Mouse (Mus musculus) forebrain, embryonic 16.5 days (tissue): Measurements from ENCODE around the gene Zfp536. TPM values are rescaled to one million over a fixed set of nuclear protein-coding genes. Genes with fewer than 3 reads are reported as not detected.
"Not testable (repeated sequence)": the region's sequence is repeated elsewhere in the genome, so short reads cannot be mapped to it uniquely, and the experiment has no call there.

ENCODE experiments used
- ATAC-seq: fragments of 200-750 bp; cut with Nextera tagmentation; 2 replicates; pipeline ENCODE4 v1.8.0; 2017; ENCODE audit warnings: mild to moderate bottlenecking, moderate library complexity
- H3K27ac ChIP-seq: fragments of 300-500 bp; sonication (generic); 2 replicates; pipeline ENCODE4 v1.5.1; 2014; ENCODE audit warnings: low read length, control low read depth
- H3K27me3 ChIP-seq: fragments of 300-500 bp; sonication (generic); replicated peaks from 2 replicates; pipeline ENCODE4 v1.6.1; 2014; ENCODE audit warnings: low read length; ENCODE audit not compliant: control insufficient read depth, insufficient read depth
- H3K36me3 ChIP-seq: fragments of 300-500 bp; sonication (generic); 2 replicates; pipeline ENCODE4 v1.6.1; 2014; ENCODE audit not compliant: control insufficient read depth, insufficient read depth
- H3K4me1 ChIP-seq: fragments of 300-500 bp; sonication (generic); replicated peaks from 2 replicates; pipeline ENCODE4 v1.6.1; 2014; ENCODE audit warnings: low read length; ENCODE audit not compliant: control insufficient read depth, insufficient read depth
- H3K4me2 ChIP-seq: fragments of 300-500 bp; sonication (generic); 2 replicates; pipeline ENCODE4 v1.6.1; 2014; ENCODE audit warnings: mild to moderate bottlenecking, low read length, control low read depth
- H3K4me3 ChIP-seq: fragments of 300-500 bp; sonication (generic); replicated peaks from 2 replicates; pipeline ENCODE4 v1.5.1; 2014; ENCODE audit warnings: mild to moderate bottlenecking, low read length, control low read depth
- H3K9ac ChIP-seq: fragments of 300-500 bp; sonication (generic); replicated peaks from 2 replicates; pipeline ENCODE4 v1.6.1; 2014; ENCODE audit warnings: low read depth, low read length, control low read depth
- H3K9me3 ChIP-seq: fragments of 300-500 bp; sonication (generic); 2 replicates; pipeline ENCODE4 v1.6.1; 2016; ENCODE audit warnings: low read length; ENCODE audit not compliant: control insufficient read depth
- WGBS: fragments of 180-500 bp; shearing (Covaris S2); extraction: QIAGEN DNeasy Blood & Tissue Kit; methylation state at CpG from one replicate; pipeline ENCODE4 v1.1.7; 2014; 5-methylcytosine and 5-hydroxymethylcytosine counted together
- polyA plus RNA-seq: library from polyadenylated mRNA; unstranded; fragments of >200 nt; fragmentation: Nextera tagmentation; extraction: Ambion mirVana; gene quantifications from 2 replicates; pipeline ENCODE4 v1.2.1, GENCODE M21; 2015

The Zfp536 gene
- polyA plus RNA-seq, 1 experiment from 2014 or later: 31.1 TPM

- no peak for ATAC-seq
- peaks cover 4% of the 10 kb centered on the region; the same call in 1 of the 2 replicates for H3K9me3 ChIP-seq
- 88% methylated on average over 5 of the region's 5 CpGs for WGBS
- no peak overlapping the region for H3K27ac ChIP-seq
- H3K9ac ChIP-seq: no peak overlapping the region
- no peak overlapping the region for H3K4me3 ChIP-seq
- H3K36me3 ChIP-seq: no peaks in the 10 kb centered on the region
- H3K4me2 ChIP-seq: no peak overlapping the region
- peaks cover 5% of the 10 kb centered on the region for H3K4me1 ChIP-seq
- no peaks in the 10 kb centered on the region for H3K27me3 ChIP-seq
Observed at GRCm38 (mm10) chr7:37606472-37606871, 167.0 kb downstream of the Zfp536 start.

GRCm38 (mm10) chr7:37603525-37603909, 169.9 kb downstream of the Zfp536 start:
- H3K27ac ChIP-seq, H3K4me3 ChIP-seq, H3K27me3 ChIP-seq, ATAC-seq, H3K9ac ChIP-seq, H3K9me3 ChIP-seq, H3K4me2 ChIP-seq, H3K36me3 ChIP-seq: not testable (repeated sequence)
- H3K4me1 ChIP-seq: peaks cover 28% of the 10 kb centered on the region

- Histone ChIP-seq H3K4me1 (peaks cover 28% of the 10 kb centered on the region), H3K9ac (no peak overlapping the region), H3K4me2 (no peak overlapping the region), H3K27me3 (0 out of 2 replicates have a peak, but pooled peaks cover 2% of the 10 kb centered on the region), H3K27ac (no peak overlapping the region), H3K9me3 (peaks cover 4% of the 10 kb centered on the region; the same call in 1 of the 2 replicates), H3K36me3 (no peaks in the 10 kb centered on the region), H3K4me3 (no peak overlapping the region)
- ATAC-seq: no peak
- 14% methylated on average over 9 of the region's 9 CpGs for WGBS
Observed at GRCm38 (mm10) chr7:37602871-37603524, 170.4 kb downstream of the Zfp536 start.

- no peak overlapping the region for H3K4me2 ChIP-seq
- WGBS: 9% methylated on average over 4 of the region's 4 CpGs
Observed at GRCm38 (mm10) chr7:37600318-37600717, 173.1 kb downstream of the Zfp536 start.

DNA sequence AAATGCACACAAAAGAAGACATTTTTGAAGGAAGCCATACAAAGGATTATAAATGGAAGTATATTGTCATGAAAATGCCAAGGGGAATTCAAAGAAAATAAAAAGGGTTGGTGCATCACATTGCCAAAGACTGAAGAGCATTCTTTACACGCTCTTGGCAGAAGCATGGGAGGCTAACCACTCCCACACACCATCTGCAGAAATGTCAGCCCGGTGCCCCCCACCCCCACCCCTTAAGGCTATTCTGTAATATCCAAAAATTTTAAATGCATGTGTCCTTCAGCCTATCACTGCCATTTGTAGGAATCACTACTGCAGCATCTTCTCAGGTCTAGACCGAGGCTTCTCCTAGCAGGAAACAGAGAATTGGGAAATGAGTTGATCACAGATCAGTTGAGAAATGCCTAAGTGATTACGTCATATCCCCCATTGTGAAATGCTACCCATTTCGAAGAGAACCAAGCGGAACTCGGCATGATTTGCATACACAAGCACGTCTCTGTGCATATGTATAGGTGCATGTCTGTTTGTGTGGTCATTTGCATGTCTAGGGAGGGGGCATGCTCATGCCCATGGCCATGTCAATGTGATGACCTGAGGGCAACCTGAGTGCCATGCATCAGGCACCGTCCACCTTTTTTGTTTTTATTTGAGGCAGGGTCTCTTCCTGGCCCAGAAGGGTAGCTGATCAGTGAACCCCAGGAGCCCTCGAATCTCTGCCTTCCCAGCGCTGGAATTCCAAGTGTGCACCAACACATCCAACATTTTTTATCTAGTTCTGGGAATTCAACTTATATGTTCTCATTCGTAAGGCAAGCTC, 179.0 kb downstream of the Zfp536 start:
- Histone ChIP-seq H3K9me3 (no peaks in the 10 kb centered on the region), H3K4me1 (peaks cover 10% of the 10 kb centered on the region), H3K27me3 (no peaks in the 10 kb centered on the region), H3K4me2 (no peak overlapping the region), H3K4me3 (no peak overlapping the region), H3K9ac (no peak overlapping the region), H3K36me3 (no peaks in the 10 kb centered on the region), H3K27ac (no peak overlapping the region)
- 49% methylated on average over 12 of the region's 12 CpGs for WGBS
- 0 out of 2 replicates have a peak, but pooled peaks have one; percentile 31 for ATAC-seq

More at GRCm38 (mm10) chr7:37600318-37600717, 173.1 kb downstream of the Zfp536 start:
- H3K27me3 ChIP-seq: 0 out of 2 replicates have a peak, but pooled peaks cover 2% of the 10 kb centered on the region
- no peak overlapping the region for H3K9ac ChIP-seq
- H3K4me1 ChIP-seq: peaks cover 28% of the 10 kb centered on the region
- peak; percentile 72 for ATAC-seq
- no peaks in the 10 kb centered on the region; the same call in 1 of the 2 replicates for H3K9me3 ChIP-seq
- H3K4me3 ChIP-seq: no peak overlapping the region
- no peaks in the 10 kb centered on the region for H3K36me3 ChIP-seq
- no peak overlapping the region for H3K27ac ChIP-seq

- Histone ChIP-seq H3K9ac (no peak overlapping the region), H3K4me3 (no peak overlapping the region), H3K4me1 (peaks cover 5% of the 10 kb centered on the region; the same call in 1 of the 2 replicates), H3K27ac (no peak overlapping the region), H3K36me3 (no peaks in the 10 kb centered on the region), H3K4me2 (no peak overlapping the region), H3K27me3 (no peaks in the 10 kb centered on the region), H3K9me3 (no peaks in the 10 kb centered on the region)
- 92% methylated on average over 6 of the region's 6 CpGs for WGBS
- ATAC-seq: no peak
Observed at GRCm38 (mm10) chr7:37593566-37593965, 179.9 kb downstream of the Zfp536 start.

GRCm38 (mm10) chr7:37586694-37587093, 186.7 kb downstream of the Zfp536 start:
- H3K4me3 ChIP-seq: no peak overlapping the region
- no peak for ATAC-seq
- H3K4me1 ChIP-seq: no peaks in the 10 kb centered on the region
- H3K9me3 ChIP-seq: no peaks in the 10 kb centered on the region; the same call in 1 of the 2 replicates
- no peak overlapping the region for H3K9ac ChIP-seq
- no peak overlapping the region for H3K27ac ChIP-seq
- 92% methylated on average over 13 of the region's 13 CpGs for WGBS
- no peak overlapping the region for H3K4me2 ChIP-seq
- H3K27me3 ChIP-seq: no peaks in the 10 kb centered on the region
- H3K36me3 ChIP-seq: no peaks in the 10 kb centered on the region

DNA sequence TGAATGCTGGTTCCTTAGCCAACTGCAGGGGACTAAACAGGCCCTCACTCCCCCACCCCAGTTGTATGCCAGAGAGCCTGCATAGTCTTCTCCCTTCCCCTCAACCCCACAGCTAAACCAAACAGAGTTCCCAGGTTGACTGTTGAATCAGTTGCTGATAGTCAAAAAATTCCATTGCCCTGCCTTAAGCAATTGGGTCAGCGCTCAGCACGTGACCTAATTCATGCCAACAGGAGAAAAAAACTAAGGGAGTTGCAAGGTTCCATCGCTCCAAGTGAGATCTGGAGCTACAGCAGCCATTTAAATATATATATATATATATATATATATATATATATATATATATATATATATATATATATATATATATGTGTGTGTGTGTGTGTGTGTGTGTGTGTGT, 192.2 kb downstream of the Zfp536 start:
- no peak overlapping the region for H3K27ac ChIP-seq
- no peaks in the 10 kb centered on the region for H3K4me1 ChIP-seq
- H3K9ac ChIP-seq: no peak overlapping the region
- H3K4me2 ChIP-seq: no peak overlapping the region
- H3K36me3 ChIP-seq: no peaks in the 10 kb centered on the region
- no peaks in the 10 kb centered on the region for H3K27me3 ChIP-seq
- no peaks in the 10 kb centered on the region; the same call in 1 of the 2 replicates for H3K9me3 ChIP-seq
- ATAC-seq: no peak
- 89% methylated on average over 3 of the region's 3 CpGs for WGBS
- H3K4me3 ChIP-seq: no peak overlapping the region

GRCm38 (mm10) chr7:37580554-37580953, 192.9 kb downstream of the Zfp536 start:
- H3K9ac ChIP-seq: no peak overlapping the region
- H3K4me1 ChIP-seq: no peaks in the 10 kb centered on the region
- H3K4me3 ChIP-seq: no peak overlapping the region
- H3K36me3 ChIP-seq: no peaks in the 10 kb centered on the region
- WGBS: 85% methylated on average over 5 of the region's 5 CpGs
- no peak for ATAC-seq
- no peak overlapping the region for H3K27ac ChIP-seq
- H3K4me2 ChIP-seq: no peak overlapping the region
- H3K27me3 ChIP-seq: no peaks in the 10 kb centered on the region
- H3K9me3 ChIP-seq: no peaks in the 10 kb centered on the region
